Mouse (Mus musculus): ENCODE results near the gene Syne2. TPM values are rescaled to one million over a fixed set of nuclear protein-coding genes. Genes with fewer than 3 reads are reported as not detected.
A peak's percentile ranks its signal among the peaks of the same experiment; 100 is the strongest.

Syne2 gene
- total RNA-seq, 4 experiments from 2014 or later: 23.3 to 28.4 (median 24.6) TPM

DNA sequence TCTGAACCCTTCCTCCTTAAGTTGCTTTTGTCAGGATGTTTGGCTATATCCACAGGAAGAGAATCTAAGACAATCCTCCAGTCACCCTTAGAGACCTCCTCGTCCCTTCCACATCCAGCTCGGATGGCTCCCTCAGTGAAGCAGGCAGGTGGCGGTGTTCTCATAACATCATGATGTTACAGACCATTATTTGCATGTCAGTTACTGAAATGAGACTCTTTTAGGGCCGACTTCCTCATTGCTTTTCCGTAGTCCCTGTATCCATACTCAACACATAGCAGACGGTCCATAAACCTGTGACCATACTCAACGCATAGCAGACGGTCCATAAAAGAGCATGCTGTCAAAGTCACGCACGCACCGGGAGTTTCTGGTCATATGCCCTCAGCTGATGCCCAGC lies 106.9 kb downstream of the Syne2 start:
- DNase-seq (ENCODE audit: low spot score in 2 of 2): no peak

DNA sequence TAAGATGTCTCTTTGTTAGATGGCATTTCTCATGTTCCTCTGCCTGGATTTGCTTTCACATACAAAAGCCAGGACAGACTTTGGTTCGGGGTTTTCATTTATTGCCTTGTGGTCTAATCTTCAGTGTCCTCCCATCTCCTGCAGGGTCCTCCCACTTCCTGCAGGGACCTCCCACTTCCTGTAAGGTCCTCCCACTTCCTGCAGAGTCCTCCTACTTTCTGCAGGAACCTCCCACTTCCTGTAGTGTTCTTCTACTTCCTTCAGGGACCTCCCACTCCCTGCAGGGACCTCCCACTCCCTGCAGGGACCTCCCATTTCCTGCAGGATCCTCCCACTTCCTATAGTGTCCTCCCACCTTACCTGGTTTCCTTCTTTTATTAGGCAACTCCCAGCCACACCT lies 109.7 kb downstream of the Syne2 start:
- DNase-seq (ENCODE audit: low spot score in 2 of 2): no peak

- DNase-seq (ENCODE audit: low spot score in 2 of 2): no peak
Measured at GRCm38 (mm10) chr12:75933561-75933960, 115.6 kb downstream of the Syne2 start.

- DNase-seq (ENCODE audit: low spot score in 2 of 2): peak in 1 of 2 experiments; percentile 9
Measured at GRCm38 (mm10) chr12:75951328-75951727, 133.4 kb downstream of the Syne2 start.

GRCm38 (mm10) chr12:75952011-75952410 lies 134.1 kb downstream of the Syne2 start:
- no peak for DNase-seq (ENCODE audit: low spot score in 2 of 2)

DNA sequence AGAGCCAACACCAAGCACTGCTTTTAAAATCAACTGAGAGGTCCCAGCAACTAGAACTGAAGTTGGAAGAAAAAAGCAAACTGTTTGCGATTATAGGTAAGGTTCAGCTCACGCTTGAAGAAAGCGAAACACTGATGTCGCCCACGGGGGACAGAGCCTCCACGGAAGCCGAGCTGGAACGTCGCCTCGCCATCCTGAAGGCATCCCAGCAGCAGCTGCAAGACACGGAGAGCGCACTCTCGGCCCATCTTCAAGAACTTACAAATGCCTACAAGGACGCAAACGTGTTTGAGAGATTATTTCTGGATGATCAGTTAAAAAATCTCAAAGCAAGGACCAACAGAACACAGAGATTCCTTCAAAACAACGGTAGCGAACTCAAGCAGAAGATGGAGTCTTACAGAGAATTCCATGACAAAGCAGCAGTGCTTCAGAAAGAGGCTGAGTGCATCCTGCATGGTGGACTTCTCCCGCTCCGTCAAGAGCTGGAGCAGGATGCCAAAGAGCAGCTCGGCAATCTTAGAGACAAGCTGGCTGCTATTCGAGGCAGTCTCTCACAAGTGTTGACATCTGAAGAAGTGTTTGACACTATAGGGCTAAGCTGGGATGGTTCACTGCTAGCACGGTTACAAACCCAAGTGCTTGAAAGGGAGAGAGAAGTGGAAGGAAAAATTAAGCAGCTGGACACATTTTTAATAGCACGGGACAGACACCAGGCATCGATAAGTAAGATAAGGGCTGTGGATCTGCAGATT lies 148.7 kb downstream of the Syne2 start:
- no peak for DNase-seq (ENCODE audit: low spot score in 2 of 2)

DNA sequence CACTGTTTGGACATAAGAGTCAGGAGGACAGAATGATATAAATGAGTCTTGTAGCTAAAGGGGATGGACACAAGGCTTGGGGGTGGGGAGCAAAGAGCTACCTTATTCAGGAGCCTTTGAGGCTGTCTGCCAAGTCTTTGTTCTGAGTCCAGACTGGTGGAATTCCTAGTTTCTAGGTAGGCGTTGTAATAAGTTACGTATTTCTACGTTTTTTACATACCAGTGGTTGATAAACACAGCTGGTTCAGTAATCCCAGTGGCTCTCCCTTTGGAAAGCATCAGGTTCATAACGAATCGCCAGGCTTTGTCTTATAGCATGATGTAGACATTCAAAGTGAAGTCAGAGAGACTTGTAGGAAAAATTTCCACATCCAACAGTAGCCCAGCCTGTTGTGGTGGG lies 161.1 kb downstream of the Syne2 start:
- DNase-seq (ENCODE audit: low spot score in 2 of 2): no peak

GRCm38 (mm10) chr12:75983336-75983735 lies 165.4 kb downstream of the Syne2 start:
- DNase-seq (ENCODE audit: low spot score in 2 of 2): no peak

DNA sequence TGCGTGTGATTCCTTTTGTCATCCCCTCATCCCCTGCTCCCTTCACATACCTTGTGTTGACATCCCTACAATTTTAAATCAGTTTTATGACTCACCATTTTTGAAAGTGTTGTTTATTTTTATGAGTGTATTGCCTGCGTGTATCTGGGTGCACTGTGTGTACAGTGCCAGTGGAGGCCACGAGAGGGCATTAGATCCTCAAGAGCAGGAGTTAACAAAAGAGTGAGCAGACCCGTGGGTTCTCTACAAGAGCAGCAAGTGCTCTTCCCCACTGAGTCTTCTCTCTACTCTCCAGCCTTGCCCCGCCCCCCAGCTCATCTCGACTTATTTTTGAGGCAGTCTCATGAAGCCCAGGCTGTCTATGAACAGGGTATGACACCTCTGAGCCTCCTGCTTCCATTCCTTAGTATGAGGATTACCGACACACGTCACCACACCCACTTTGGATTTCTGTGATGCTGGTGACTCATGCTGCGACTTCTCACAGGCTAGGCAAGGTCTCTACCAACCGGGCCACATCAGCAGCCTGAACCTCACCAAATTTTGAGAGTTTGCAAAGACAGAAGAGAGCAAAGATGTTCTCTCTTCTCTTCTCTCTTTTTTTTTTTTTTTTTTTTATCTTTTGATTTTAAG lies 174.4 kb downstream of the Syne2 start:
- no peak for DNase-seq (ENCODE audit: low spot score in 2 of 2)

GRCm38 (mm10) chr12:75992946-75993345 lies 175.0 kb downstream of the Syne2 start:
- no peak for DNase-seq (ENCODE audit: low spot score in 2 of 2)

DNA sequence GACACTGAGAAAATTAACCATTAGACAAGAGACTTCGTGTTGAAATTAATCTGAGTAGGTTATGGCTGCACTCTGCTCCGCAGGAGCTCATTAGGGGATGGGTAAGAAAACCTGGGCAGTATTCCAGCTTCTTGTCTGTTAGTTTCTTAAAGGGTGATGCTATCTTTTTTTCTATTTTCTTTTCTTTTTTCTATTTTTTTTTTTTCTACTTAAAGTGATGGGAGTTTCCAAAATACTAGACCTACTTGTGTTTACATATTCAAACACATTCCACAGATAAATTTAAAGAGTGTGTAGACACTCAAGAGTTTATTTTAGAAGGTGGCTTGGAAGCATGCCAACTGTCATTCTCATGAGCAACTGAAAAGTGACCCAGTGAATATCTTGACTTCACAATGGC lies 177.2 kb downstream of the Syne2 start:
- no peak for DNase-seq (ENCODE audit: low spot score in 2 of 2)

DNA sequence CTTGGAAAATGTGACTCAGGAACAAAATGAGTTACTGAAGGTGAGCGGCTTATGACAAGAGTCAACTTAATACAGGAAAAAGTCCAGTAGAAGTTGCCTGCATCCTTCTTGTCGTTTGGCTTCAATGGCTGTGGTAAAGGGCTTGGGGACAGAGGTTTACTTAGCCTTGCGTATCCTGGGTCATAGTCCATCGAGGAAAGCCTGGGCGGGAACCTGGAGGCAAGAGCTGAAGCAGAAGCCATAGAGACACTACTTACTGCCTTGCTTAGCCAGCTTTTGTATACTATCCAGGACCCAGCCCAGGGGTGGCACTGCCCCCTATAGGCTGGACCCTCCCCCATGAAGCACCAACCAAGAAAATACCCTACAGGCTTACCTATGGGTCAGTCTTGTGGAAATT lies 179.6 kb downstream of the Syne2 start:
- DNase-seq (ENCODE audit: low spot score in 2 of 2): no peak

DNA sequence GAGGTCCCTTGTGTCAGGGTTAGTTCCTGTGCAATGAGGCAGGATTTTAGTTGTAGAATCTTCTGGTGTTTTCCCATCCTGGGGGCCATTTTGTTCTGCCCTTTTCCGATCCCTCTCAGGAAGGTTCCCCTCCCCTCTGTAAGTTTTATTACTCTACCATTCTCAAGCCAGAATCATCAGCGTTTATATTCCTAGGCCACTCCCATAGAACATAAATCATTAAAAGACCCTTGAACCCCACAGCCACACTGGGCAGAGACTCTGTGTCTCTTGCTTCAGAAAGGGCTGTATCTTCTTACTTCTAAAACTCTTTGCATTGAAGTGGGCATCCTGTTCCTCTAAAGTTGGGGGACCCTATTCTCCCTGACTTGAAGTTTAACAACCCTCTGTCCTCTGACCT lies 180.5 kb downstream of the Syne2 start:
- DNase-seq (ENCODE audit: low spot score in 2 of 2): no peak

GRCm38 (mm10) chr12:76004697-76005249 lies 186.8 kb downstream of the Syne2 start:
- no peak for DNase-seq (ENCODE audit: low spot score in 2 of 2)

GRCm38 (mm10) chr12:76008991-76009390 lies 191.1 kb downstream of the Syne2 start:
- DNase-seq (ENCODE audit: low spot score in 2 of 2): no peak

GRCm38 (mm10) chr12:76012789-76013188 lies 194.9 kb downstream of the Syne2 start:
- no peak for DNase-seq (ENCODE audit: low spot score in 2 of 2)

DNA sequence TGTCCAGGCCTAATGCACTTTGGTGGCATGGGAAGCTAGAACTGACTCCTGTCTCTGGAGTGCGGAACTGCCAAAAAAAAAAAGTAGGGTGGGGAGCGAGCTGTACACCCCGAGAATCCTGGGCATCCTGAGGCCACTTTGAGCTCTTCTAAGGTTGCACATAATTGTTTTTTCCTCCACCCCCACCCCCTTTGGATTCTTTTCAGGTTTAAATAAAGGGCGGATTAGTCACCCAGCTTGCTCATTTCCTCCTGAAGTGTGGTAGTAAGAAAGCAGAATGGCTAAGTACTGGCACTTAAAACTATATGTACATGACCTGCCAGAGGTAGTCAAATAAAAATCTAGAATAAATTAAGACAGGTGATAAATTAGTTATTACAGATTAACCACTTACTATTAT lies 195.5 kb downstream of the Syne2 start:
- no peak for DNase-seq (ENCODE audit: low spot score in 2 of 2)

DNA sequence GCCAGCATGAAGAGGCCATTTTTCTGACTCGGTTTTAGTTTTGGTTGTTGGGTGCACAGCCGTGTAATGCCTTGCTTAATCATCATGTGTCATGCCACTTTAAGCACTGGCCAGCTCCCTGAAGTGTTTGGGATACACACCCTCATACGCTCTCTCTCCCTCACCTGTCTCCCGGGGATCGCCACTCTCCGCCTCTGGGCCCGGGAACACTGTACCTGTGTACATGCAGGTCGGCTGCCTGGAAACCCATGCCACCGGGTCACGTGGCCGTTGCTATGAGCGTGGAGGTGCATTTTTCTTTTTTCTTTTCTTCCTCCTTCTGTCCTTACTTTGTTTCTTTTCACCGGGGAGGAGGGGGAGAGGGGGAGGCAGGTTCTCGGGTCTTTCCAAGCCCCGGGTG lies 197.1 kb downstream of the Syne2 start:
- DNase-seq (ENCODE audit: low spot score in 2 of 2): no peak

GRCm38 (mm10) chr12:76015489-76015888 lies 197.6 kb downstream of the Syne2 start:
- no peak for DNase-seq (ENCODE audit: low spot score in 2 of 2)

GRCm38 (mm10) chr12:76016123-76017101 lies 198.5 kb downstream of the Syne2 start:
- DNase-seq (ENCODE audit: low spot score in 2 of 2): peak; percentile 22 to 76

GRCm38 (mm10) chr12:76018640-76019039 lies 200.7 kb downstream of the Syne2 start:
- no peak for DNase-seq (ENCODE audit: low spot score in 2 of 2)

DNA sequence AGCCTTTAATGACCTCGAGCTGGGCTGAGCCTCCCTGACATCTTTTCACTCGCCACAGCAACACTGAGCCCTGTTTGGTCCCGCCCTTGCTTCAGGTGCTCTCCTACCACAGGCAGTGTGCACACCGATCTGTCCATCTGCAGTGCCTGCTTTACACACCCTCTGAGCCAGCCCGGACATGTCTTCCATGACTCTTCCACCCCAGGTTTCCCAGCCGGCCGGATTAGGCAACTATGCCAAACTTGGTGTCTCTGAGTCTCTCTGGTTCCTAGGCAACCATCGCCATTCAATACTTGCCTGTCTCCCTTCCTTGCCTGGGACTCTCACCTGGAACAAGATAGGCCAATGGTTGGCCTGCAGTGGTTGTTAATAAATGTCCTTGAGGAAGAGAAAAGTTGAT lies 224.4 kb downstream of the Syne2 start:
- DNase-seq (ENCODE audit: low spot score in 2 of 2): no peak
